Mouse (Mus musculus): ENCODE data around the gene Bbx. TPM values are rescaled to one million over a fixed set of nuclear protein-coding genes. Genes with fewer than 3 reads are reported as not detected.

The Bbx gene
- polyA plus RNA-seq, 1 experiment from 2014 or later, result 6.1 TPM

GRCm38 (mm10) chr16:50437788-50438187 lies 5.6 kb upstream of the Bbx start:
- no peak overlapping the region for H3K9ac ChIP-seq
- H3K4me2 ChIP-seq, result no peak overlapping the region
- H3K36me3 ChIP-seq (replicated peaks), result no peaks in the 10 kb centered on the region
- no peak overlapping the region for H3K4me3 ChIP-seq (replicated peaks)
- H3K27ac ChIP-seq (replicated peaks), result no peak overlapping the region
- H3K27me3 ChIP-seq, result no peaks in the 10 kb centered on the region
- no peaks in the 10 kb centered on the region for H3K9me3 ChIP-seq (replicated peaks)
- H3K4me1 ChIP-seq (replicated peaks), result peaks cover 3% of the 10 kb centered on the region
- ATAC-seq (ENCODE audit: insufficient read depth), result no peak
- 62% methylated on average over 15 of the region's 15 CpGs for WGBS (ENCODE audit: insufficient replicate concordance)

DNA sequence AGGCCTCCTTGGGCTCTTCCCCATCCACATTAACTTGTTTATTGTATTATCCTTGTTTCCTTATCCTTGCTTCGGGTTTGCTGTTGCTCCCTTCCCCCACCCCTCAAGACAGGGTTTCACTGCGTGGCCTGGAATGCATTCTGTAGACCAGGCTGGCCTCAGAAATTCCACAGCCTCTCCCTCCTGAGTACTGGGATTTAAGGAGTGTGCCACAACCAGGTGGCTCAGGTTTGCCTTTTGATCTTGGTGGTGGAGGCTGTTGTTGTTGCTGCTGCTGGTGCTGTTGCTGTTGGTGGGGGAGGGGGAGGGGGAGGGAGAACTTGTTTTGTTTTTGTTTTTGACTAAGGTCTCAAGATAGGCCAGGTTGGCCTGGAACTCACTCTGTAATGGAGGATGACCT lies 5.1 kb upstream of the Bbx start:
- no peaks in the 10 kb centered on the region for H3K9me3 ChIP-seq (replicated peaks)
- H3K4me3 ChIP-seq (replicated peaks), result no peak overlapping the region
- H3K36me3 ChIP-seq (replicated peaks), result no peaks in the 10 kb centered on the region
- H3K4me2 ChIP-seq, result no peak overlapping the region
- H3K27me3 ChIP-seq, result no peaks in the 10 kb centered on the region
- ATAC-seq (ENCODE audit: insufficient read depth), result no peak
- no peak overlapping the region for H3K9ac ChIP-seq
- WGBS (ENCODE audit: insufficient replicate concordance), result 49% methylated on average over 2 of the region's 2 CpGs
- peaks cover 7% of the 10 kb centered on the region for H3K4me1 ChIP-seq (replicated peaks)
- no peak overlapping the region for H3K27ac ChIP-seq (replicated peaks)

DNA sequence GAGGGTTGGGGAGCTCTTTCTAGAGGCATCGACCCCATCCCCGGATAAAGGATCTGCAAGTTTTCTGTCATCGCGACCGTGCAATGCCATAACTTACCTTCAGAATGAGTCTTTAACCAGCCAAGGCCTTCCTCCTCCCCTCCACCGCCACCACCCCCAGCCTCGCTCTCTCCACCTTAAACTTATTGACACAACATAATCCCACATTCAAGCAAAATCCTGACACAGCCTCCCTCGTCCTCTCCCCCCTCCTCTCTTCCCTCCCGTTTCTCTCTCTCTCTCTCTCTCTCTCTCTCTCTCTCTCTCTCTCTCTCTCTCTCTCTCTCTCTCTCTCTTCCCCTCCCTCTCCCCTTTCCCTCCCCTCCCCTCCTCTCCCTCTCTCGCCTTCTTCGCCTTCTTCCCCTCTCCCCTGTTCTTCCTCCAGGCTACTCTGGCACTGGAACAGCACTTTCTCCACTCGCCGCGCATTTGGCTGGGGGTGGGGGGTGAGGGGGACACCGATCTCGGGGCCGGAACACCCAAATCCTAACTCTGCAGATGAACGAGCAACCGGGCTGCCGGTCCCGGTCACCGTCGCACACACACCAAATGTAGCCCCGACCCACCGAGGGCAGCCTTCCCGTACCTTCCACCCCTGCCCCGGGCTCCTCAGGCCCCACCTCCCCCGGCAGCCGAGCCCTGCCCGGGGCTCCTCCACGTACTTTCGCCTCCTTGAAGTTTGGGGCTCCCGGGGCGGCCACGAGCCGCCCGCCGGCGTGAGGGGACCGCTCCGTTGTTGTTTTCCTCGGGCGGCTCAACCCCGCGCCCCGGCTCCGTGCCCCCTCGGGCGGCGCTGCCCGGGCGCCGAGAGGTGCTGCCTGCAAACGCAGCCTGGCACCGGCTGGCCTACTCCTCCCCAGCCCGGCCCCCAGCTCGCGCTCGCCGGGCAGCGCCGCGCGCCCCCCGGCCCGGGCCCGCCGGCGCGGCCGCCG lies 894 bp downstream of the Bbx start:
- Histone ChIP-seq H3K9me3 (replicated peaks) (no peaks in the 10 kb centered on the region), H3K27me3 (no peaks in the 10 kb centered on the region), H3K4me1 (replicated peaks) (peaks cover 25% of the 10 kb centered on the region), H3K27ac (replicated peaks) (peak overlapping the region; percentile 92), H3K9ac (peak overlapping the region; percentile 81), H3K4me2 (peak overlapping the region; percentile 99), H3K4me3 (replicated peaks) (peak overlapping the region; percentile 90), H3K36me3 (replicated peaks) (no peaks in the 10 kb centered on the region)
- ATAC-seq (ENCODE audit: insufficient read depth), result peak; percentile 67
- under 1% methylated on average over 72 of the region's 72 CpGs for WGBS (ENCODE audit: insufficient replicate concordance)

- no peak for ATAC-seq (ENCODE audit: insufficient read depth)
- Histone ChIP-seq H3K27ac (replicated peaks) (no peak overlapping the region), H3K4me1 (replicated peaks) (peaks cover 25% of the 10 kb centered on the region), H3K36me3 (replicated peaks) (no peaks in the 10 kb centered on the region), H3K27me3 (no peaks in the 10 kb centered on the region), H3K4me2 (peak overlapping the region; percentile 99), H3K9me3 (replicated peaks) (no peaks in the 10 kb centered on the region), H3K4me3 (replicated peaks) (peak overlapping the region; percentile 90), H3K9ac (peak overlapping the region; percentile 81)
- WGBS (ENCODE audit: insufficient replicate concordance), result under 1% methylated on average over 12 of the region's 12 CpGs
These were observed 1.7 kb downstream of the Bbx start for GRCm38 (mm10) chr16:50430515-50430877.

GRCm38 (mm10) chr16:50429692-50430514 lies 2.3 kb downstream of the Bbx start:
- under 1% methylated on average over 67 of the region's 69 CpGs for WGBS (ENCODE audit: insufficient replicate concordance)
- Histone ChIP-seq H3K9ac (peak overlapping the region; percentile 81), H3K4me2 (peak overlapping the region; percentile 99), H3K27me3 (no peaks in the 10 kb centered on the region), H3K4me1 (replicated peaks) (peaks cover 25% of the 10 kb centered on the region), H3K9me3 (replicated peaks) (no peaks in the 10 kb centered on the region), H3K36me3 (replicated peaks) (no peaks in the 10 kb centered on the region), H3K27ac (replicated peaks) (no peak overlapping the region), H3K4me3 (replicated peaks) (peak overlapping the region; percentile 90)
- ATAC-seq (ENCODE audit: insufficient read depth), result no peak

DNA sequence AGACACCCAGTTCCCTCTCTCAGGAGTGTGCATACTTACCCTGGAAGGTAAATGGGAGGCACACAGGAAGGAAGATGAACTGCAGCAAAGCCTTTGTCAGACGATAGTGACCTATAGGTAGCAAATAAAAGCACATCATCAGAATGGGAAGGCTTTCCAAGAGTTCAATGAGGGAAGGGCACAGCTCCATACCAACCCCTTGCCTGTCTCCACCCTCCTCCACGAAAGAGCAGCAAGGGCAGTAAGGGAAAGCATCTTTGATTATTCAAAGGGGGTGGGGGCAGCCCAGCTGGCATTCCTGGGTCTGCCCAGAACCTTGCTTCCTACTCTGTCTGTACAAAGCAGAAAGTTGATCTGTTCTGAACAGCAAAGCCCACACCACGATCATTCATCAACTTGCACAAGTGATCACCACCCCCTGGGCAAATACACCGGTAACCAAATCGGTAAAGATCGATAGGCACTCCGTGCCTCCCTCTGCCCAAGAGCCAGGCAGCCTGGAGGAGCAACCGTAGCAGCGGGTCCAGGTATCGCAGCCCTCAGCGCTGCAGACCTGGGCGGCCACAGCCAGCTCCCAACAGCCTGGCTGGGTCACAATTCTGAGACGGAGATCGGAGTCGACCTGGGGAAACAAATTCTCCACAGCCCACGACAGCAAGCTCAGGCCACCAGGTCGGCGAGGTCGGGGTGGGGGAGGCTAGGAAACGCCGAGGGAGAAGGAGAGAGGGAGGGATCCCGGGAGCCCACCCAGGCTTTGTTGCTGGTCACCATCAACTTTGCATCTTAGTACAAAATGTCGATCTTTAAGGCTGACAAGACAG lies 3.1 kb downstream of the Bbx start:
- Histone ChIP-seq H3K9ac (peak overlapping the region; percentile 81), H3K4me3 (replicated peaks) (peak overlapping the region; percentile 90), H3K27me3 (no peaks in the 10 kb centered on the region), H3K4me1 (replicated peaks) (peaks cover 25% of the 10 kb centered on the region), H3K9me3 (replicated peaks) (no peaks in the 10 kb centered on the region), H3K36me3 (replicated peaks) (no peaks in the 10 kb centered on the region), H3K4me2 (peak overlapping the region; percentile 99), H3K27ac (replicated peaks) (no peak overlapping the region)
- ATAC-seq (ENCODE audit: insufficient read depth), result no peak
- 13% methylated on average over 23 of the region's 23 CpGs for WGBS (ENCODE audit: insufficient replicate concordance)

DNA sequence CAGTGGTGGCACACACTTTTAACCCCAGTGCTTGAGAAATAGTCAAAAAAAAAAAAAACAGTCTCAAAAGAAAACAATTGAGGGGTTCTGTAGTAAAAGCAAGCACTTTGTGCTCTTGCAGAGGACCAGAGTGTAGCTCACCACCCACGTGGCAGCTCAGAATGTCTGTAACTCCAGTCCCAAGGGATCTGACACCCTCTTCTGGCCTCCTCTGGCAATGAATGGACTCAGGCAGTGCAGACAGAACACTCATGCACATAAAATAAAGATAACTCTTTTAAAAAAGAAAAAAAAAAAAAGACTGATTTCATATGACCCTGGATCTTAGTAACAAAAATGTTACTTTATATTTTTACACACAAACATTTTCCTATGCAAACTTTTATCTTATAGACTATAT lies 12.1 kb downstream of the Bbx start:
- H3K27ac ChIP-seq (replicated peaks), result no peak overlapping the region
- no peak overlapping the region for H3K4me3 ChIP-seq (replicated peaks)
- no peaks in the 10 kb centered on the region for H3K4me1 ChIP-seq (replicated peaks)
- H3K36me3 ChIP-seq (replicated peaks), result no peaks in the 10 kb centered on the region
- H3K9me3 ChIP-seq (replicated peaks), result no peaks in the 10 kb centered on the region
- H3K27me3 ChIP-seq, result no peaks in the 10 kb centered on the region
- no peak overlapping the region for H3K4me2 ChIP-seq
- H3K9ac ChIP-seq, result no peak overlapping the region
- WGBS (ENCODE audit: insufficient replicate concordance), result 34% methylated on average over 1 of the region's 1 CpGs
- no peak for ATAC-seq (ENCODE audit: insufficient read depth)

- H3K9me3 ChIP-seq (replicated peaks), result no peaks in the 10 kb centered on the region
- no peaks in the 10 kb centered on the region for H3K27me3 ChIP-seq
- H3K4me2 ChIP-seq, result no peak overlapping the region
- H3K4me1 ChIP-seq (replicated peaks), result no peaks in the 10 kb centered on the region
- no peak for ATAC-seq (ENCODE audit: insufficient read depth)
- H3K4me3 ChIP-seq (replicated peaks), result no peak overlapping the region
- no peak overlapping the region for H3K27ac ChIP-seq (replicated peaks)
- no peaks in the 10 kb centered on the region for H3K36me3 ChIP-seq (replicated peaks)
- WGBS (ENCODE audit: insufficient replicate concordance), result 56% methylated on average over 8 of the region's 8 CpGs
- H3K9ac ChIP-seq, result no peak overlapping the region
These were observed 16.8 kb downstream of the Bbx start for GRCm38 (mm10) chr16:50415406-50415805.

DNA sequence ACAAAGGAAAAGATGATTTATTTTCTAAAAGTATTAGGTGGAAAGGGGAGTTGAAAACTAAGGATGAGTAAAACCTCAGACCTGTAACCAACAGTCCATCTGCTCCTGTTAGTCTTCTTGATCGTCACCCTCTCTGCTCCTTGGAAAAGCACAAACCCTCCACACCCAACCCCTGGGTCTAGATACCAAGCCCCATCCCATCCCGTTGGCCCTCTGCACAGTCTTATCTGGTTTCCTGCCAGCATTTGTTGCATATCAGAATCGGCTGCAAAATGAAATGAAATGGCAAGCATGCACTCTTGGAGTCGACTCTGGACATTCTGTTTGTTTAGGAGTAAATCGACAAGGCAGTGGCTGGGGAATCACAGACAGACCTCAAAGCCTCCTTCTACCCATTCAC lies 29.3 kb downstream of the Bbx start:
- Histone ChIP-seq H3K4me3 (replicated peaks) (no peak overlapping the region), H3K36me3 (replicated peaks) (no peaks in the 10 kb centered on the region), H3K27ac (replicated peaks) (no peak overlapping the region), H3K27me3 (no peaks in the 10 kb centered on the region), H3K4me1 (replicated peaks) (peaks cover 10% of the 10 kb centered on the region), H3K4me2 (no peak overlapping the region; the same call in 1 of the 2 replicates), H3K9me3 (replicated peaks) (no peaks in the 10 kb centered on the region), H3K9ac (no peak overlapping the region)
- ATAC-seq (ENCODE audit: insufficient read depth), result 0 out of 2 replicates have a peak, but pooled peaks have one; percentile 51
- WGBS (ENCODE audit: insufficient replicate concordance), result 15% methylated on average over 5 of the region's 5 CpGs

GRCm38 (mm10) chr16:50399775-50400174 lies 32.4 kb downstream of the Bbx start:
- H3K9ac ChIP-seq, result no peak overlapping the region
- no peaks in the 10 kb centered on the region for H3K9me3 ChIP-seq (replicated peaks)
- no peak for ATAC-seq (ENCODE audit: insufficient read depth)
- H3K4me2 ChIP-seq, result no peak overlapping the region
- H3K36me3 ChIP-seq (replicated peaks), result no peaks in the 10 kb centered on the region
- H3K27ac ChIP-seq (replicated peaks), result no peak overlapping the region
- H3K27me3 ChIP-seq, result no peaks in the 10 kb centered on the region
- H3K4me1 ChIP-seq (replicated peaks), result peaks cover 10% of the 10 kb centered on the region
- WGBS (ENCODE audit: insufficient replicate concordance), result 69% methylated on average over 6 of the region's 6 CpGs
- no peak overlapping the region for H3K4me3 ChIP-seq (replicated peaks)
